Comparison of ENCODE assay signal across 11 mouse cellular contexts in the genomic region with DNA sequence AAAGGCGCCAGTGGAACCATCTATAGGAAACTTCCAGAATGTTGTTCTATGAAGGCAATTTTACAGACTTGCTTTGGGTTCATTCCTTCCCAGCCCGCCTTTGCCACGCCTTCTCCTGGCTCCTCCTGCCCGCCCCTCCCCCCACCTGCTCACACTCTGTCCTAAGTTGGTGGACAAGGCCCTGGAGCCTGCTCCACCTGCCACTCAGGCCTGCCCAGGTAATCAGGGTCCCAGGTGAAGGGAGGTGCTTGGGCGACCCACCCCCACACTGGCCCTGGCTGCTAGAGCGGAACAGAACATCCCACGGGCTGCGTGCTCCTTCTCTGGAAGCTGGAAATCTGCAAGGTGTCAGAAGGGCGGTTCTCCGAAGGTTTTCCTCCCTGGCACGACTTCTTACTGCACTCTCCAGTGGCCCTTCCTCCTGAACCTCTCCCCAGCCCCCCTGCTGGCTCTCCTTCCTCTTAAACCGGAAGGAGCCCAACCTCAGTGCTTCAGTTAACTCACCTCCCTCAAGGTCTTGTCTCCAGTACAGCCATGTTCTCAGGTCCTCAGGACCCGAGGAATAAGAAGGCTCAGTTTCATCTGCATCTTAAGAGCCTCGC. TPM values are rescaled to one million over a fixed set of nuclear protein-coding genes. Genes with fewer than 3 reads are reported as not detected.
DNase-seq lines count a peak whose midpoint lies in the region; ATAC-seq and TF ChIP-seq lines count a peak whose summit lies in the region.
"Had no signal": no experiment of that assay in that cellular context is flagged by ENCODE, and none has a peak within 500 bp of the region (broad histone marks: within the 10 kb centered on the region; RNA-seq: fewer than 3 reads in every experiment).

No protein-coding gene starts in this region.

- H3K9me3 ChIP-seq in liver, embryonic 12.5 days (replicated peaks), result no peaks in the 10 kb centered on the region
- H3K9me3 ChIP-seq in midbrain, postnatal 0 days (ENCODE audit: low read length), result no peaks in the 10 kb centered on the region
- H3K9me3 ChIP-seq: hindbrain, embryonic 15.5 days; liver, embryonic 15.5 days; neural tube, embryonic 13.5 days had no signal

- peaks cover 12% of the 10 kb centered on the region for H3K4me1 ChIP-seq in testis, adult 2 months (ENCODE audit: control insufficient read depth, insufficient read depth, low read length)
- H3K4me1 ChIP-seq in liver, embryonic 12.5 days, result peaks cover 16% of the 10 kb centered on the region
- no peaks in the 10 kb centered on the region for H3K4me1 ChIP-seq in midbrain, postnatal 0 days (ENCODE audit: insufficient read depth, low read length)
- H3K4me1 ChIP-seq: hindbrain, embryonic 15.5 days; neural tube, embryonic 13.5 days had no signal

- 27% methylated on average over 14 of the region's 14 CpGs for WGBS in liver, embryonic 12.5 days (ENCODE audit: insufficient replicate concordance)
- WGBS in midbrain, postnatal 0 days, result 45% methylated on average over 14 of the region's 14 CpGs

- TF ChIP-seq CTCF in testis, adult 2 months (IDR thresholded peaks at IDR 0.05; ENCODE audit: control insufficient read depth, insufficient read depth, insufficient replicate concordance, low read depth, low read length), result no peak
- no peak for TF ChIP-seq CTCF in midbrain, postnatal 0 days (IDR thresholded peaks at IDR 0.05)

- H3K4me3 ChIP-seq in testis, adult 2 months (ENCODE audit: control insufficient read depth, low read depth, low read length), result no peak overlapping the region
- H3K4me3 ChIP-seq in liver, embryonic 12.5 days, result no peak overlapping the region
- H3K4me3 ChIP-seq in midbrain, postnatal 0 days (ENCODE audit: low read depth, low read length), result no peak overlapping the region
- H3K4me3 ChIP-seq: hindbrain, embryonic 15.5 days; liver, embryonic 15.5 days; neural tube, embryonic 13.5 days had no signal

- no peaks in the 10 kb centered on the region for H3K36me3 ChIP-seq in testis, adult 2 months (ENCODE audit: control insufficient read depth, insufficient read depth, low read length)
- H3K36me3 ChIP-seq in liver, embryonic 12.5 days, result no peaks in the 10 kb centered on the region
- no peaks in the 10 kb centered on the region for H3K36me3 ChIP-seq in midbrain, postnatal 0 days (ENCODE audit: insufficient read depth, low read length)
- H3K36me3 ChIP-seq: hindbrain, embryonic 15.5 days; liver, embryonic 15.5 days; neural tube, embryonic 13.5 days had no signal

- no peak for DNase-seq in testis, postnatal 14 days (ENCODE audit: low spot score)
- peak; percentile 15 for DNase-seq in kidney, adult 11 months
- no peak for DNase-seq in spleen, postnatal 36 days (ENCODE audit: low spot score in 2 of 2)
- DNase-seq in left cerebral cortex, adult 9 months (ENCODE audit: low spot score in 2 of 2), result no peak
- DNase-seq in cerebellum, postnatal 10 days, result no peak
- no peak for DNase-seq in midbrain, postnatal 0 days (ENCODE audit: low spot score)

- TF ChIP-seq POLR2A in testis, adult 2 months (IDR thresholded peaks at IDR 0.05; ENCODE audit: control insufficient read depth, low read depth, low read length), result no peak

- peak overlapping the region; percentile 23; the same call in 1 of the 2 replicates for H3K27ac ChIP-seq in testis, adult 2 months (ENCODE audit: control insufficient read depth, insufficient read depth, low read depth, low read length)
- H3K27ac ChIP-seq in liver, embryonic 12.5 days, result no peak overlapping the region
- H3K27ac ChIP-seq in midbrain, postnatal 0 days (ENCODE audit: low read depth, low read length), result no peak overlapping the region
- H3K27ac ChIP-seq: hindbrain, embryonic 15.5 days; liver, embryonic 15.5 days; neural tube, embryonic 13.5 days had no signal

- no peak overlapping the region for H3K4me2 ChIP-seq in liver, embryonic 12.5 days
- H3K4me2 ChIP-seq in midbrain, postnatal 0 days (ENCODE audit: low read depth, low read length, poor library complexity, severe bottlenecking), result no peak overlapping the region
- H3K4me2 ChIP-seq: hindbrain, embryonic 15.5 days; liver, embryonic 15.5 days; neural tube, embryonic 13.5 days had no signal

- 0 out of 2 replicates have a peak, but pooled peaks have one; percentile 25 for ATAC-seq in liver, embryonic 12.5 days
- no peak for ATAC-seq in midbrain, postnatal 0 days (ENCODE audit: low FRiP score)

- H3K27me3 ChIP-seq in testis, adult 2 months (ENCODE audit: control insufficient read depth, insufficient read depth, low read length), result no peaks in the 10 kb centered on the region
- no peaks in the 10 kb centered on the region for H3K27me3 ChIP-seq in liver, embryonic 12.5 days (replicated peaks)
- H3K27me3 ChIP-seq in midbrain, postnatal 0 days (ENCODE audit: insufficient read depth, low read length), result no peaks in the 10 kb centered on the region
- H3K27me3 ChIP-seq: hindbrain, embryonic 15.5 days; liver, embryonic 15.5 days; neural tube, embryonic 13.5 days had no signal

- no peak overlapping the region for H3K9ac ChIP-seq in liver, embryonic 12.5 days
- H3K9ac ChIP-seq in midbrain, postnatal 0 days (replicated peaks; ENCODE audit: low read length, poor library complexity, severe bottlenecking), result no peak overlapping the region
- H3K9ac ChIP-seq: hindbrain, embryonic 15.5 days; liver, embryonic 15.5 days; neural tube, embryonic 13.5 days had no signal

RNA-seq across cellular contexts. Expression of gene Slc46a3, which starts 18.7 kb away (rescaled TPM):
- polyA plus RNA-seq in testis, adult 2 months (2012; rRNA removed), result 3.2 and 6.4 TPM in 2 replicates
- polyA plus RNA-seq in liver, embryonic 12.5 days (2016; fragmentation: Nextera tagmentation; extraction: Ambion mirVana), result 10.5 and 10.6 TPM in 2 replicates
- 4.1 and 5.2 TPM in 2 replicates for total RNA-seq in midbrain, postnatal 0 days (2014; rRNA removed)
- polyA plus RNA-seq in midbrain, postnatal 0 days (2015; fragmentation: Nextera tagmentation; extraction: Ambion mirVana), result 5.2 and 7.0 TPM in 2 replicates

RNA-seq across cellular contexts. Expression of gene Mtus2, which starts 43.8 kb away (rescaled TPM):
- polyA plus RNA-seq in testis, adult 2 months (2012; rRNA removed), result 1.1 and 1.8 TPM in 2 replicates
- 1.1 and 2.4 TPM in 2 replicates for polyA plus RNA-seq in liver, embryonic 12.5 days (2016; fragmentation: Nextera tagmentation; extraction: Ambion mirVana)
- 38.0 and 54.7 TPM in 2 replicates for total RNA-seq in midbrain, postnatal 0 days (2014; rRNA removed)
- 36.6 and 41.6 TPM in 2 replicates for polyA plus RNA-seq in midbrain, postnatal 0 days (2015; fragmentation: Nextera tagmentation; extraction: Ambion mirVana)

RNA-seq across cellular contexts. Expression of gene Pomp, which starts 53.1 kb away (rescaled TPM):
- 38.1 and 41.7 TPM in 2 replicates for polyA plus RNA-seq in testis, adult 2 months (2012; rRNA removed)
- 309 and 314 TPM in 2 replicates for polyA plus RNA-seq in liver, embryonic 12.5 days (2016; fragmentation: Nextera tagmentation; extraction: Ambion mirVana)
- total RNA-seq in midbrain, postnatal 0 days (2014; rRNA removed), result 220 and 287 TPM in 2 replicates
- polyA plus RNA-seq in midbrain, postnatal 0 days (2015; fragmentation: Nextera tagmentation; extraction: Ambion mirVana), result 513 and 545 TPM in 2 replicates

Comparison
In these comparisons a context has a peak if more than half of its experiments do, and no peak if none do; other contexts are left out.
1. RNA of gene Mtus2, which starts 43.8 kb away (polyA plus RNA-seq): 36.6 to 41.6 TPM in midbrain, postnatal 0 days; 1.1 to 1.8 TPM in testis, adult 2 months and 1.1 to 2.4 TPM in liver, embryonic 12.5 days; every median in the first group is over 10 times any median in the second.